Mouse (Mus musculus): ENCODE results near the gene Shd. TPM values are rescaled to one million over a fixed set of nuclear protein-coding genes. Genes with fewer than 3 reads are reported as not detected.
A peak's percentile ranks its signal among the peaks of the same experiment; 100 is the strongest.

The Shd gene
- polyA plus RNA-seq, 1 experiment, result 2.2 TPM

- no peaks in the 10 kb centered on the region for H3K27me3 ChIP-seq (ENCODE audit: control insufficient read depth, insufficient read depth, low read length)
- H3K36me3 ChIP-seq (ENCODE audit: control insufficient read depth, insufficient read depth, low read length), result no peaks in the 10 kb centered on the region
- peaks cover 6% of the 10 kb centered on the region; the same call in 1 of the 2 replicates for H3K4me1 ChIP-seq (ENCODE audit: control insufficient read depth, insufficient read depth, insufficient read length)
- TF ChIP-seq POLR2A (IDR thresholded peaks at IDR 0.05; ENCODE audit: low read depth, low read length), result no peak
- no peak for TF ChIP-seq CTCF (IDR thresholded peaks at IDR 0.05; ENCODE audit: extremely low read depth, insufficient read depth, insufficient read length, insufficient replicate concordance)
- DNase-seq (ENCODE audit: low read depth in 1 of 2, low spot score in 2 of 2), result no peak
- no peak overlapping the region for H3K27ac ChIP-seq (ENCODE audit: insufficient read depth, low read length)
- 20% methylated on average over 16 of the region's 16 CpGs for WGBS
- H3K4me3 ChIP-seq (ENCODE audit: extremely low read depth, insufficient read depth, insufficient read length), result no peak overlapping the region
Measured at GRCm38 (mm10) chr17:55954229-55954628, 16.0 kb upstream of the Shd start.

- Histone ChIP-seq H3K36me3 (ENCODE audit: control insufficient read depth, insufficient read depth, low read length) (0 out of 2 replicates have a peak, but pooled peaks cover 1% of the 10 kb centered on the region), H3K4me1 (ENCODE audit: control insufficient read depth, insufficient read depth, insufficient read length) (peaks cover 7% of the 10 kb centered on the region; the same call in 1 of the 2 replicates), H3K27ac (ENCODE audit: insufficient read depth, low read length) (no peak overlapping the region), H3K4me3 (ENCODE audit: extremely low read depth, insufficient read depth, insufficient read length) (no peak overlapping the region), H3K27me3 (ENCODE audit: control insufficient read depth, insufficient read depth, low read length) (no peaks in the 10 kb centered on the region)
- WGBS, result 89% methylated on average over 26 of the region's 26 CpGs
- TF ChIP-seq POLR2A (IDR thresholded peaks at IDR 0.05; ENCODE audit: low read depth, low read length) (no peak), CTCF (IDR thresholded peaks at IDR 0.05; ENCODE audit: extremely low read depth, insufficient read depth, insufficient read length, insufficient replicate concordance) (no peak)
- DNase-seq (ENCODE audit: low read depth in 1 of 2, low spot score in 2 of 2), result no peak
Measured at GRCm38 (mm10) chr17:55956129-55956528, 14.1 kb upstream of the Shd start.

GRCm38 (mm10) chr17:55956591-55956990, 13.7 kb upstream of the Shd start:
- no peaks in the 10 kb centered on the region for H3K27me3 ChIP-seq (ENCODE audit: control insufficient read depth, insufficient read depth, low read length)
- no peak for DNase-seq (ENCODE audit: low read depth in 1 of 2, low spot score in 2 of 2)
- H3K27ac ChIP-seq (ENCODE audit: insufficient read depth, low read length), result no peak overlapping the region
- no peak overlapping the region for H3K4me3 ChIP-seq (ENCODE audit: extremely low read depth, insufficient read depth, insufficient read length)
- TF ChIP-seq POLR2A (IDR thresholded peaks at IDR 0.05; ENCODE audit: low read depth, low read length), result no peak
- TF ChIP-seq CTCF (IDR thresholded peaks at IDR 0.05; ENCODE audit: extremely low read depth, insufficient read depth, insufficient read length, insufficient replicate concordance), result no peak
- H3K4me1 ChIP-seq (ENCODE audit: control insufficient read depth, insufficient read depth, insufficient read length), result peaks cover 7% of the 10 kb centered on the region; the same call in 1 of the 2 replicates
- WGBS, result 87% methylated on average over 6 of the region's 6 CpGs
- 0 out of 2 replicates have a peak, but pooled peaks cover 1% of the 10 kb centered on the region for H3K36me3 ChIP-seq (ENCODE audit: control insufficient read depth, insufficient read depth, low read length)

- peak in 1 of 2 experiments; percentile 67 for DNase-seq (ENCODE audit: low read depth in 1 of 2, low spot score in 2 of 2)
- WGBS, result 32% methylated on average over 9 of the region's 9 CpGs
- TF ChIP-seq POLR2A (IDR thresholded peaks at IDR 0.05; ENCODE audit: low read depth, low read length) (no peak), CTCF (IDR thresholded peaks at IDR 0.05; ENCODE audit: extremely low read depth, insufficient read depth, insufficient read length, insufficient replicate concordance) (peak; percentile 87)
- Histone ChIP-seq H3K4me1 (ENCODE audit: control insufficient read depth, insufficient read depth, insufficient read length) (peaks cover 7% of the 10 kb centered on the region; the same call in 1 of the 2 replicates), H3K4me3 (ENCODE audit: extremely low read depth, insufficient read depth, insufficient read length) (no peak overlapping the region), H3K27me3 (ENCODE audit: control insufficient read depth, insufficient read depth, low read length) (no peaks in the 10 kb centered on the region), H3K36me3 (ENCODE audit: control insufficient read depth, insufficient read depth, low read length) (peaks cover 3% of the 10 kb centered on the region; the same call in 1 of the 2 replicates), H3K27ac (ENCODE audit: insufficient read depth, low read length) (no peak overlapping the region)
Measured at GRCm38 (mm10) chr17:55957168-55957567, 13.1 kb upstream of the Shd start.

GRCm38 (mm10) chr17:55957726-55958583, 12.3 kb upstream of the Shd start:
- 82% methylated on average over 13 of the region's 13 CpGs for WGBS
- DNase-seq (ENCODE audit: low read depth in 1 of 2, low spot score in 2 of 2), result no peak
- TF ChIP-seq POLR2A (IDR thresholded peaks at IDR 0.05; ENCODE audit: low read depth, low read length) (no peak), CTCF (IDR thresholded peaks at IDR 0.05; ENCODE audit: extremely low read depth, insufficient read depth, insufficient read length, insufficient replicate concordance) (no peak)
- Histone ChIP-seq H3K36me3 (ENCODE audit: control insufficient read depth, insufficient read depth, low read length) (peaks cover 3% of the 10 kb centered on the region; the same call in 1 of the 2 replicates), H3K27me3 (ENCODE audit: control insufficient read depth, insufficient read depth, low read length) (no peaks in the 10 kb centered on the region), H3K4me1 (ENCODE audit: control insufficient read depth, insufficient read depth, insufficient read length) (peaks cover 7% of the 10 kb centered on the region; the same call in 1 of the 2 replicates), H3K4me3 (ENCODE audit: extremely low read depth, insufficient read depth, insufficient read length) (peak overlapping the region; percentile 95; the same call in 1 of the 2 replicates), H3K27ac (ENCODE audit: insufficient read depth, low read length) (peak overlapping the region; percentile 95)

GRCm38 (mm10) chr17:55958584-55958886, 11.7 kb upstream of the Shd start:
- H3K4me3 ChIP-seq (ENCODE audit: extremely low read depth, insufficient read depth, insufficient read length), result peak overlapping the region; percentile 95; the same call in 1 of the 2 replicates
- no peak for TF ChIP-seq CTCF (IDR thresholded peaks at IDR 0.05; ENCODE audit: extremely low read depth, insufficient read depth, insufficient read length, insufficient replicate concordance)
- no peak for TF ChIP-seq POLR2A (IDR thresholded peaks at IDR 0.05; ENCODE audit: low read depth, low read length)
- H3K36me3 ChIP-seq (ENCODE audit: control insufficient read depth, insufficient read depth, low read length), result peaks cover 4% of the 10 kb centered on the region; the same call in 1 of the 2 replicates
- H3K4me1 ChIP-seq (ENCODE audit: control insufficient read depth, insufficient read depth, insufficient read length), result peaks cover 7% of the 10 kb centered on the region; the same call in 1 of the 2 replicates
- H3K27ac ChIP-seq (ENCODE audit: insufficient read depth, low read length), result peak overlapping the region; percentile 95
- 46% methylated on average over 2 of the region's 2 CpGs for WGBS
- H3K27me3 ChIP-seq (ENCODE audit: control insufficient read depth, insufficient read depth, low read length), result no peaks in the 10 kb centered on the region
- DNase-seq (ENCODE audit: low read depth in 1 of 2, low spot score in 2 of 2), result no peak

All from spleen, adult 2 months (tissue).